Mouse (Mus musculus): ENCODE measurements around the gene Ctsz. TPM values are rescaled to one million over a fixed set of nuclear protein-coding genes. Genes with fewer than 3 reads are reported as not detected.
A peak's percentile ranks its signal among the peaks of the same experiment; 100 is the strongest.

Gene Ctsz
- total and polyA plus RNA-seq, 3 experiments, result 141 to 417 (median 219) TPM

- in situ Hi-C loops (cut with MboI; ENCODE audit: low pct_ligation_motif_present, low pct_unique_long_range_greater_than_20kb, low sequenced_read_pairs) (no loop called here), dilution Hi-C loops (cut with MboI; ENCODE audit: extremely low pct_ligation_motif_present, extremely low pct_unique_long_range_greater_than_20kb, low sequenced_read_pairs) (no loop called here)
- H3K9me3 ChIP-seq (replicated peaks; ENCODE audit: low read length), result no peaks in the 10 kb centered on the region
- H3K4me1 ChIP-seq (ENCODE audit: control insufficient read depth in 1 of 2, insufficient read depth in 2 of 2), result peaks cover 16 to 25% of the 10 kb centered on the region in 2 experiments
- H3K9ac ChIP-seq (ENCODE audit: insufficient read depth, low read depth), result no peak overlapping the region
- H3K27ac ChIP-seq (ENCODE audit: insufficient read depth, low read depth), result no peak overlapping the region
- no peak for TF ChIP-seq MAZ (IDR thresholded peaks at IDR 0.05; ENCODE audit: low read depth, low read length)
- TF ChIP-seq MXI1 (IDR thresholded peaks at IDR 0.05; ENCODE audit: low read depth, low read length), result no peak
- TF ChIP-seq JUN (IDR thresholded peaks at IDR 0.05; ENCODE audit: insufficient read depth, low read depth, low read length), result no peak
- no peak for TF ChIP-seq TBP (conservative IDR thresholded peaks at IDR 0.05; ENCODE audit: low read depth, low read length)
- no peak for TF ChIP-seq ELF1 (IDR thresholded peaks at IDR 0.05; ENCODE audit: low read depth, low read length)
- no peak for DNase-seq (ENCODE audit: extremely low read depth)
- no peak overlapping the region for H3K4me3 ChIP-seq (replicated peaks in 1 of 3; ENCODE audit: low read depth in 2 of 3, low read length in 2 of 3, poor library complexity in 1 of 3)
- peaks cover 1% of the 10 kb centered on the region for H3K27me3 ChIP-seq (replicated peaks)
- no peaks in the 10 kb centered on the region for H3K36me3 ChIP-seq (replicated peaks in 1 of 2; ENCODE audit: control insufficient read depth in 1 of 2, insufficient read depth in 1 of 2, low read length in 1 of 2)
- no peak overlapping the region for H3K4me2 ChIP-seq (ENCODE audit: insufficient read depth, low read depth, poor library complexity, severe bottlenecking)
- H3K79me2 ChIP-seq (replicated peaks; ENCODE audit: control insufficient read depth, extremely low read depth, insufficient read depth, poor library complexity, severe bottlenecking), result no peaks in the 10 kb centered on the region
Measured at GRCm38 (mm10) chr2:174446905-174447304, 8.1 kb upstream of the Ctsz start.

- H3K9me3 ChIP-seq (replicated peaks; ENCODE audit: low read length), result no peaks in the 10 kb centered on the region
- peaks cover 19 to 30% of the 10 kb centered on the region in 2 experiments for H3K4me1 ChIP-seq (ENCODE audit: control insufficient read depth in 1 of 2, insufficient read depth in 2 of 2)
- dilution Hi-C loops (cut with MboI; ENCODE audit: extremely low pct_ligation_motif_present, extremely low pct_unique_long_range_greater_than_20kb, low sequenced_read_pairs), result no loop called here
- H3K27me3 ChIP-seq (replicated peaks), result peaks cover 1% of the 10 kb centered on the region
- in situ Hi-C loops (cut with MboI; ENCODE audit: low pct_ligation_motif_present, low pct_unique_long_range_greater_than_20kb, low sequenced_read_pairs), result no loop called here
- no peak overlapping the region for H3K4me2 ChIP-seq (ENCODE audit: insufficient read depth, low read depth, poor library complexity, severe bottlenecking)
- H3K79me2 ChIP-seq (replicated peaks; ENCODE audit: control insufficient read depth, extremely low read depth, insufficient read depth, poor library complexity, severe bottlenecking), result no peaks in the 10 kb centered on the region
- no peak overlapping the region for H3K4me3 ChIP-seq (replicated peaks in 1 of 3; ENCODE audit: low read depth in 2 of 3, low read length in 2 of 3, poor library complexity in 1 of 3)
- no peak for DNase-seq (ENCODE audit: extremely low read depth)
- H3K36me3 ChIP-seq (replicated peaks in 1 of 2; ENCODE audit: control insufficient read depth in 1 of 2, insufficient read depth in 1 of 2, low read length in 1 of 2), result no peaks in the 10 kb centered on the region
- no peak overlapping the region for H3K9ac ChIP-seq (ENCODE audit: insufficient read depth, low read depth)
- TF ChIP-seq IRF4 (IDR thresholded peaks at IDR 0.05; ENCODE audit: low read depth, low read length), result no peak
- no peak for TF ChIP-seq MAX (IDR thresholded peaks at IDR 0.05; ENCODE audit: low read length)
- no peak for TF ChIP-seq KAT2A (IDR thresholded peaks at IDR 0.05; ENCODE audit: insufficient replicate concordance, low read length)
- H3K27ac ChIP-seq (ENCODE audit: insufficient read depth, low read depth), result no peak overlapping the region
Measured at GRCm38 (mm10) chr2:174446492-174446891, 7.7 kb upstream of the Ctsz start.

GRCm38 (mm10) chr2:174445018-174445417 lies 6.2 kb upstream of the Ctsz start:
- Histone ChIP-seq H3K27me3 (replicated peaks) (peaks cover 1% of the 10 kb centered on the region), H3K4me2 (ENCODE audit: insufficient read depth, low read depth, poor library complexity, severe bottlenecking) (0 out of 2 replicates have a peak overlapping the region, but pooled peaks have one; percentile 33), H3K9ac (ENCODE audit: insufficient read depth, low read depth) (no peak overlapping the region), H3K27ac (ENCODE audit: insufficient read depth, low read depth) (no peak overlapping the region), H3K4me1 (ENCODE audit: control insufficient read depth in 1 of 2, insufficient read depth in 2 of 2) (peaks cover 24 to 41% of the 10 kb centered on the region in 2 experiments), H3K79me2 (replicated peaks; ENCODE audit: control insufficient read depth, extremely low read depth, insufficient read depth, poor library complexity, severe bottlenecking) (no peaks in the 10 kb centered on the region), H3K9me3 (replicated peaks; ENCODE audit: low read length) (no peaks in the 10 kb centered on the region), H3K36me3 (replicated peaks in 1 of 2; ENCODE audit: control insufficient read depth in 1 of 2, insufficient read depth in 1 of 2, low read length in 1 of 2) (no peaks in the 10 kb centered on the region), H3K4me3 (replicated peaks in 1 of 3; ENCODE audit: low read depth in 2 of 3, low read length in 2 of 3, poor library complexity in 1 of 3) (no peak overlapping the region)
- in situ Hi-C loops (cut with MboI; ENCODE audit: low pct_ligation_motif_present, low pct_unique_long_range_greater_than_20kb, low sequenced_read_pairs) (no loop called here), dilution Hi-C loops (cut with MboI; ENCODE audit: extremely low pct_ligation_motif_present, extremely low pct_unique_long_range_greater_than_20kb, low sequenced_read_pairs) (no loop called here)
- no peak for DNase-seq (ENCODE audit: extremely low read depth)
- TF ChIP-seq CHD2 (IDR thresholded peaks at IDR 0.05; ENCODE audit: low read length), result no peak
- no peak for TF ChIP-seq ZNF384 (IDR thresholded peaks at IDR 0.05; ENCODE audit: low read depth, low read length)
- TF ChIP-seq TBP (conservative IDR thresholded peaks at IDR 0.05; ENCODE audit: low read depth, low read length), result no peak
- no peak for TF ChIP-seq MAX (IDR thresholded peaks at IDR 0.05; ENCODE audit: low read length)
- TF ChIP-seq KAT2A (IDR thresholded peaks at IDR 0.05; ENCODE audit: insufficient replicate concordance, low read length), result no peak
- TF ChIP-seq NELFE (IDR thresholded peaks at IDR 0.05; ENCODE audit: low read depth, low read length), result no peak
- TF ChIP-seq JUN (IDR thresholded peaks at IDR 0.05; ENCODE audit: insufficient read depth, low read depth, low read length), result no peak
- no peak for TF ChIP-seq NRF1 (IDR thresholded peaks at IDR 0.05; ENCODE audit: low read depth, low read length)
- TF ChIP-seq BHLHE40 (IDR thresholded peaks at IDR 0.05; ENCODE audit: low read depth, low read length), result peak; percentile 65
- TF ChIP-seq ELF1 (IDR thresholded peaks at IDR 0.05; ENCODE audit: low read depth, low read length), result no peak
- TF ChIP-seq E2F4 (IDR thresholded peaks at IDR 0.05; ENCODE audit: insufficient replicate concordance, low read depth, low read length), result no peak
- TF ChIP-seq POLR2A (IDR thresholded peaks at IDR 0.05; ENCODE audit: low read depth, low read length), result no peak
- TF ChIP-seq MAFK (IDR thresholded peaks at IDR 0.05; ENCODE audit: insufficient replicate concordance, low read length), result peak; percentile 46; the same call in 1 of the 2 replicates
- TF ChIP-seq RCOR1 (conservative IDR thresholded peaks at IDR 0.05; ENCODE audit: low read depth, low read length), result no peak
- TF ChIP-seq UBTF (IDR thresholded peaks at IDR 0.05; ENCODE audit: low read depth, low read length), result no peak
- TF ChIP-seq CTCF (conservative IDR thresholded peaks at IDR 0.05 in 1 of 2, IDR thresholded peaks at IDR 0.05 in 1 of 2; ENCODE audit: low read depth in 2 of 2, low read length in 2 of 2), result no peak
- TF ChIP-seq MEF2A (IDR thresholded peaks at IDR 0.05; ENCODE audit: borderline replicate concordance, low read depth, low read length), result no peak
- TF ChIP-seq IRF4 (IDR thresholded peaks at IDR 0.05; ENCODE audit: low read depth, low read length), result peak; percentile 67; the same call in 1 of the 2 replicates
- no peak for TF ChIP-seq USF1 (IDR thresholded peaks at IDR 0.05; ENCODE audit: low read depth, low read length)
- TF ChIP-seq SMC3 (IDR thresholded peaks at IDR 0.05; ENCODE audit: low read depth, low read length), result no peak
- peak; percentile 49; the same call in 1 of the 2 replicates for TF ChIP-seq ETS1 (conservative IDR thresholded peaks at IDR 0.05; ENCODE audit: low read depth, low read length)
- TF ChIP-seq TCF12 (IDR thresholded peaks at IDR 0.05; ENCODE audit: low read depth, low read length), result no peak
- peak; percentile 6; the same call in 1 of the 2 replicates for TF ChIP-seq MXI1 (IDR thresholded peaks at IDR 0.05; ENCODE audit: low read depth, low read length)
- no peak for TF ChIP-seq GABPA (IDR thresholded peaks at IDR 0.05; ENCODE audit: insufficient replicate concordance, low read depth, low read length)

All from CH12.LX (cell line).